16 mouse cellular contexts compared by ENCODE assay signal in genomic region chr19:60959706-60960230, GRCm38 (mm10).
DNase-seq lines count a peak whose midpoint lies in the region; ATAC-seq and TF ChIP-seq lines count a peak whose summit lies in the region.
"Had no signal": no experiment of that assay in that cellular context is flagged by ENCODE, and none has a peak within 500 bp of the region (broad histone marks: within the 10 kb centered on the region; RNA-seq: fewer than 3 reads in every experiment).

No protein-coding gene starts in this region.

- no peaks in the 10 kb centered on the region for H3K9me3 ChIP-seq in kidney, embryonic 15.5 days (replicated peaks)
- H3K9me3 ChIP-seq in kidney, embryonic 16.5 days (ENCODE audit: low read length), result no peaks in the 10 kb centered on the region
- H3K9me3 ChIP-seq: forebrain, embryonic 10.5 days; heart, embryonic 13.5 days; hindbrain, embryonic 13.5 days had no signal

- ATAC-seq in kidney, embryonic 15.5 days (replicated peaks; ENCODE audit: low FRiP score), result no peak
- ATAC-seq in kidney, embryonic 16.5 days (ENCODE audit: low FRiP score, low TSS enrichment), result peak; percentile 42; the same call in 1 of the 2 replicates
- no peak for ATAC-seq in granulocyte monocyte progenitor cell, adult 5-6 weeks (replicated peaks; ENCODE audit: poor library complexity, severe bottlenecking)
- ATAC-seq: CD4-positive, CD25-positive, alpha-beta regulatory T cell, adult 4 months; intestine, embryonic 16.5 days had no signal

- DNase-seq in kidney, adult 2 months, result peak; percentile 41
- DNase-seq in heart, postnatal 14 days, result peak; percentile 47 to 53
- peak; percentile 64 for DNase-seq in lung, postnatal 10 days
- no peak for DNase-seq in layer of hippocampus, adult 8-10 months (ENCODE audit: low spot score in 2 of 2)
- DNase-seq: adrenal gland, postnatal 14 days; cerebellum, adult 2 months; liver; midbrain, embryonic 14.5 days had no signal

- peak overlapping the region; percentile 29; the same call in 1 of the 2 replicates for H3K27ac ChIP-seq in kidney, adult 2 months (ENCODE audit: insufficient read depth, low read depth, low read length)
- no peak overlapping the region for H3K27ac ChIP-seq in kidney, embryonic 15.5 days
- no peak overlapping the region for H3K27ac ChIP-seq in kidney, embryonic 16.5 days (ENCODE audit: low read length)
- H3K27ac ChIP-seq: forebrain, embryonic 10.5 days; heart, embryonic 13.5 days; hindbrain, embryonic 13.5 days had no signal

- no peak overlapping the region for H3K9ac ChIP-seq in kidney, embryonic 15.5 days
- H3K9ac ChIP-seq in kidney, embryonic 16.5 days (replicated peaks; ENCODE audit: low read length), result no peak overlapping the region
- H3K9ac ChIP-seq: heart, embryonic 13.5 days; hindbrain, embryonic 13.5 days had no signal

- TF ChIP-seq CTCF in kidney, adult 2 months (conservative IDR thresholded peaks at IDR 0.05; ENCODE audit: insufficient read depth, insufficient read length, low read depth, low read length), result no peak

- WGBS in kidney, adult 2 months, result 44% methylated on average over 1 of the region's 1 CpGs
- 36% methylated on average over 1 of the region's 1 CpGs for WGBS in kidney, embryonic 15.5 days
- 47% methylated on average over 1 of the region's 1 CpGs for WGBS in kidney, embryonic 16.5 days

- no peak overlapping the region for H3K4me2 ChIP-seq in kidney, embryonic 15.5 days
- H3K4me2 ChIP-seq in kidney, embryonic 16.5 days (replicated peaks; ENCODE audit: low read depth, low read length), result no peak overlapping the region
- H3K4me2 ChIP-seq: heart, embryonic 13.5 days; hindbrain, embryonic 13.5 days had no signal

- 0 out of 2 replicates have a peak, but pooled peaks cover 5% of the 10 kb centered on the region for H3K4me1 ChIP-seq in kidney, adult 2 months (ENCODE audit: control insufficient read depth, insufficient read depth, low read length)
- H3K4me1 ChIP-seq in kidney, embryonic 15.5 days, result peaks cover 6% of the 10 kb centered on the region; the same call in 1 of the 2 replicates
- 0 out of 2 replicates have a peak, but pooled peaks cover 3% of the 10 kb centered on the region for H3K4me1 ChIP-seq in kidney, embryonic 16.5 days (ENCODE audit: insufficient read depth, low read length)
- H3K4me1 ChIP-seq: forebrain, embryonic 10.5 days; hindbrain, embryonic 13.5 days had no signal

- H3K36me3 ChIP-seq in kidney, adult 2 months (ENCODE audit: control insufficient read depth, insufficient read depth, low read length), result no peaks in the 10 kb centered on the region
- no peaks in the 10 kb centered on the region for H3K36me3 ChIP-seq in kidney, embryonic 15.5 days
- no peaks in the 10 kb centered on the region for H3K36me3 ChIP-seq in kidney, embryonic 16.5 days (ENCODE audit: insufficient read depth, low read length)
- H3K36me3 ChIP-seq: forebrain, embryonic 10.5 days; heart, embryonic 13.5 days; hindbrain, embryonic 13.5 days had no signal

- no peaks in the 10 kb centered on the region for H3K27me3 ChIP-seq in kidney, adult 2 months (replicated peaks; ENCODE audit: control insufficient read depth, insufficient read depth, low read length)
- H3K27me3 ChIP-seq in kidney, embryonic 15.5 days, result no peaks in the 10 kb centered on the region
- no peaks in the 10 kb centered on the region for H3K27me3 ChIP-seq in kidney, embryonic 16.5 days (ENCODE audit: insufficient read depth, low read length)
- H3K27me3 ChIP-seq: heart, embryonic 13.5 days; hindbrain, embryonic 13.5 days had no signal

- H3K4me3 ChIP-seq in kidney, adult 2 months (ENCODE audit: insufficient read depth, low read depth, low read length), result no peak overlapping the region
- H3K4me3 ChIP-seq in kidney, embryonic 15.5 days (replicated peaks), result no peak overlapping the region
- H3K4me3 ChIP-seq in kidney, embryonic 16.5 days (ENCODE audit: low read length), result no peak overlapping the region
- H3K4me3 ChIP-seq: forebrain, embryonic 10.5 days; heart, embryonic 13.5 days; hindbrain, embryonic 13.5 days had no signal

- intact Hi-C loops in heart, postnatal 14 days (cut with DNase I), result no loop called here

- TF ChIP-seq POLR2A in kidney, adult 2 months (IDR thresholded peaks at IDR 0.05; ENCODE audit: low read depth, low read length), result no peak

Comparison
In these comparisons a context has a peak if more than half of its experiments do, and no peak if none do; other contexts are left out.
1. DNase-seq: peak in kidney, adult 2 months (single experiment), heart, postnatal 14 days (2 of 2) and lung, postnatal 10 days (single experiment); none in layer of hippocampus, adult 8-10 months (0 of 2).